Mouse (Mus musculus) cortical plate, adult 2 months (tissue): ENCODE measurements around the gene Cdipt.

Source experiments
- CTCF ChIP-seq: fragments of 200-500 bp; IDR thresholded peaks from 2 replicates; pipeline ENCODE4 v1.5.1; 2011; ENCODE audit warnings: mild to moderate bottlenecking, control low read depth, low read length; ENCODE audit not compliant: insufficient read depth; ENCODE audit errors: extremely low read depth
- POLR2A ChIP-seq: fragments of 200-500 bp; IDR thresholded peaks from 2 replicates; pipeline ENCODE4 v1.6.1; 2011; ENCODE audit warnings: mild to moderate bottlenecking, low read length, control low read depth; ENCODE audit not compliant: insufficient read depth; ENCODE audit errors: extremely low read depth

DNA sequence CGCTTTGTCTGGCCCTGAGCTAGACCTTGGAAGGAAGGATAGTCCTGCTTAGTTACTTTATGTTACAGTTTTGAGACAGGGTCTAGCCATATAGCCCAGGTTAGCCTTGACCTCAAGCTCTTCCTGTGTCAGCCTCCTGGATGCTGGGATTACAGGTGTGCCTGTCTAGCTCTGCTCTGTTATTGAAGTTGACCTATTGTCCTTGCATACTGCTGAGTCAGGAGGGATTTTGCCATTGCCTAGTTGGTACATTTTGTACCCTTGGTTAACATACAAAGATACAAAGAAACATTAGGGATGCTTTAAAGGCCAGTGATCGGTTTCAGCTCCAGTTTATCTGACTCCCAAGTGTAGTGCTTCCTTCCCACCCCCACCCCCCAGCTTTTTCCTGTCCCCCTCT lies 43.1 kb upstream of the Cdipt start:
- TF ChIP-seq CTCF: no peak
- no peak for TF ChIP-seq POLR2A
